Mouse (Mus musculus) spleen, postnatal 36 days (tissue): ENCODE measurements around the gene 4930452B06Rik.

Experiments used
- DNase-seq, 2 experiments: peaks; one replicate each; pipeline ENCODE4 v3.0.0; 2022; ENCODE audit warnings: low spot score in 2 of 2, mixed read lengths in 1 of 2

4930452B06Rik gene

GRCm38 (mm10) chr14:8451117-8451516, 214.9 kb downstream of the 4930452B06Rik start:
- no peak for DNase-seq

GRCm38 (mm10) chr14:8450342-8450741, 215.7 kb downstream of the 4930452B06Rik start:
- DNase-seq = no peak

GRCm38 (mm10) chr14:8449299-8449698, 216.7 kb downstream of the 4930452B06Rik start:
- DNase-seq = no peak

- DNase-seq = no peak
Observed at GRCm38 (mm10) chr14:8447352-8447751, 218.7 kb downstream of the 4930452B06Rik start.

GRCm38 (mm10) chr14:8444363-8444762, 221.7 kb downstream of the 4930452B06Rik start:
- DNase-seq = no peak

GRCm38 (mm10) chr14:8442691-8443090, 223.3 kb downstream of the 4930452B06Rik start:
- DNase-seq = no peak

GRCm38 (mm10) chr14:8441623-8442022, 224.4 kb downstream of the 4930452B06Rik start:
- DNase-seq = no peak

- no peak for DNase-seq
Observed at GRCm38 (mm10) chr14:8430611-8431230, 235.3 kb downstream of the 4930452B06Rik start.

- DNase-seq = no peak
Observed at GRCm38 (mm10) chr14:8429767-8430166, 236.3 kb downstream of the 4930452B06Rik start.

GRCm38 (mm10) chr14:8422833-8423232, 243.2 kb downstream of the 4930452B06Rik start:
- no peak for DNase-seq

GRCm38 (mm10) chr14:8421199-8421787, 244.7 kb downstream of the 4930452B06Rik start:
- no peak for DNase-seq

- DNase-seq = no peak
Observed at GRCm38 (mm10) chr14:8418610-8419009, 247.4 kb downstream of the 4930452B06Rik start.

- no peak for DNase-seq
Observed at GRCm38 (mm10) chr14:8405946-8406345, 260.1 kb downstream of the 4930452B06Rik start.

GRCm38 (mm10) chr14:8403310-8403709, 262.7 kb downstream of the 4930452B06Rik start:
- no peak for DNase-seq

- no peak for DNase-seq
Observed at GRCm38 (mm10) chr14:8398507-8398906, 267.5 kb downstream of the 4930452B06Rik start.

- DNase-seq = no peak
Observed at GRCm38 (mm10) chr14:8395690-8396287, 270.3 kb downstream of the 4930452B06Rik start.

- DNase-seq = no peak
Observed at GRCm38 (mm10) chr14:8392181-8392825, 273.7 kb downstream of the 4930452B06Rik start.
